Mouse (Mus musculus): ENCODE measurements around the gene Hist1h2ab. TPM values are rescaled to one million over a fixed set of nuclear protein-coding genes. Genes with fewer than 3 reads are reported as not detected.
"Not testable (repeated sequence)": the region's sequence is repeated elsewhere in the genome, so short reads cannot be mapped to it uniquely, and the experiment has no call there.

Hist1h2ab gene
- total RNA-seq (2021) (1 to 10 TPM; 4.4 to 6.7 TPM), polyA plus RNA-seq (2012; rRNA removed) (0.51 TPM in 1 of 2 replicates, not detected in the other)
- long read RNA-seq: 0 reads

GRCm38 (mm10) chr13:23750839-23751477, at the start of gene Hist1h2ab:
Hist1h2ab (plus strand) TSS chr13:23751126.
- H3K36me3 ChIP-seq (ENCODE audit: control insufficient read depth, insufficient read depth, low read length); H3K4me1 ChIP-seq (ENCODE audit: control insufficient read depth, insufficient read depth, low read length); intact Hi-C loops (cut with DNase I); H3K27me3 ChIP-seq (ENCODE audit: control insufficient read depth, insufficient read depth, low read length); H3K79me2 ChIP-seq (replicated peaks; ENCODE audit: control insufficient read depth, insufficient read depth, low read length): not testable (repeated sequence)
- Histone ChIP-seq H3K27ac (peak within 1 kb of the TSS; percentile 62), H3K9ac (ENCODE audit: low read depth, low read length) (peak within 1 kb of the TSS; percentile 67), H3K4me3 (peak within 1 kb of the TSS; percentile 48)
- peak; percentile 58 to 66 for DNase-seq
- WGBS: 5% methylated on average over 31 of the region's 47 CpGs
- TF ChIP-seq CTCF (IDR thresholded peaks at IDR 0.05) (peak; percentile 22), POLR2A (IDR thresholded peaks at IDR 0.05; ENCODE audit: insufficient read depth, low read depth, low read length) (peak; percentile 55; the same call in 1 of the 2 replicates)

- no peak for DNase-seq
Measured at GRCm38 (mm10) chr13:23702220-23702619, 48.7 kb upstream of the Hist1h2ab start.

GRCm38 (mm10) chr13:23702801-23703200, 48.1 kb upstream of the Hist1h2ab start:
- H3K4me3 ChIP-seq; H3K36me3 ChIP-seq (ENCODE audit: control insufficient read depth, insufficient read depth, low read length); intact Hi-C loops (cut with DNase I); H3K4me1 ChIP-seq (ENCODE audit: control insufficient read depth, insufficient read depth, low read length); H3K27ac ChIP-seq; H3K79me2 ChIP-seq (replicated peaks; ENCODE audit: control insufficient read depth, insufficient read depth, low read length); H3K27me3 ChIP-seq (ENCODE audit: control insufficient read depth, insufficient read depth, low read length); DNase-seq; H3K9ac ChIP-seq (ENCODE audit: low read depth, low read length): not testable (repeated sequence)
- WGBS: 55% methylated on average over 2 of the region's 2 CpGs

More at GRCm38 (mm10) chr13:23702220-23702619, 48.7 kb upstream of the Hist1h2ab start:
- WGBS: 74% methylated on average over 4 of the region's 4 CpGs
- no peak for TF ChIP-seq EP300 (IDR thresholded peaks at IDR 0.05; ENCODE audit: insufficient read depth, low read depth, low read length)
- TF ChIP-seq POLR2A (IDR thresholded peaks at IDR 0.05; ENCODE audit: insufficient read depth, low read depth, low read length): no peak
- TF ChIP-seq CTCF (IDR thresholded peaks at IDR 0.05): no peak
- H3K36me3 ChIP-seq (ENCODE audit: control insufficient read depth, insufficient read depth, low read length): no peaks in the 10 kb centered on the region; the same call in 1 of the 2 replicates
- H3K79me2 ChIP-seq (replicated peaks; ENCODE audit: control insufficient read depth, insufficient read depth, low read length): no peaks in the 10 kb centered on the region
- intact Hi-C loops (cut with DNase I): no loop called here
- no peak overlapping the region for H3K4me3 ChIP-seq
- no peak overlapping the region for H3K9ac ChIP-seq (ENCODE audit: low read depth, low read length)
- H3K27ac ChIP-seq: no peak overlapping the region
- peaks cover 2% of the 10 kb centered on the region; the same call in 1 of the 2 replicates for H3K4me1 ChIP-seq (ENCODE audit: control insufficient read depth, insufficient read depth, low read length)
- no peaks in the 10 kb centered on the region for H3K27me3 ChIP-seq (ENCODE audit: control insufficient read depth, insufficient read depth, low read length)

GRCm38 (mm10) chr13:23705751-23706356, 45.1 kb upstream of the Hist1h2ab start:
- TF ChIP-seq POLR2A (IDR thresholded peaks at IDR 0.05; ENCODE audit: insufficient read depth, low read depth, low read length) (no peak), EP300 (IDR thresholded peaks at IDR 0.05; ENCODE audit: insufficient read depth, low read depth, low read length) (no peak), CTCF (IDR thresholded peaks at IDR 0.05) (no peak)
- no peak overlapping the region for H3K27ac ChIP-seq
- H3K36me3 ChIP-seq (ENCODE audit: control insufficient read depth, insufficient read depth, low read length): no peaks in the 10 kb centered on the region; the same call in 1 of the 2 replicates
- H3K4me1 ChIP-seq (ENCODE audit: control insufficient read depth, insufficient read depth, low read length): peaks cover 3% of the 10 kb centered on the region
- intact Hi-C loops (cut with DNase I): no loop called here
- no peaks in the 10 kb centered on the region for H3K79me2 ChIP-seq (replicated peaks; ENCODE audit: control insufficient read depth, insufficient read depth, low read length)
- H3K4me3 ChIP-seq: no peak overlapping the region
- H3K27me3 ChIP-seq (ENCODE audit: control insufficient read depth, insufficient read depth, low read length): no peaks in the 10 kb centered on the region
- H3K9ac ChIP-seq (ENCODE audit: low read depth, low read length): no peak overlapping the region
- no peak for DNase-seq
- WGBS: 88% methylated on average over 7 of the region's 7 CpGs

- Histone ChIP-seq H3K27ac (no peak overlapping the region), H3K4me1 (ENCODE audit: control insufficient read depth, insufficient read depth, low read length) (peaks cover 2% of the 10 kb centered on the region), H3K4me3 (no peak overlapping the region), H3K9ac (ENCODE audit: low read depth, low read length) (no peak overlapping the region), H3K27me3 (ENCODE audit: control insufficient read depth, insufficient read depth, low read length) (no peaks in the 10 kb centered on the region), H3K79me2 (replicated peaks; ENCODE audit: control insufficient read depth, insufficient read depth, low read length) (no peaks in the 10 kb centered on the region), H3K36me3 (ENCODE audit: control insufficient read depth, insufficient read depth, low read length) (no peaks in the 10 kb centered on the region; the same call in 1 of the 2 replicates)
- peak in 1 of 2 experiments; percentile 2 for DNase-seq
- no peak for TF ChIP-seq POLR2A (IDR thresholded peaks at IDR 0.05; ENCODE audit: insufficient read depth, low read depth, low read length)
- no peak for TF ChIP-seq CTCF (IDR thresholded peaks at IDR 0.05)
- TF ChIP-seq EP300 (IDR thresholded peaks at IDR 0.05; ENCODE audit: insufficient read depth, low read depth, low read length): no peak
- intact Hi-C loops (cut with DNase I): no loop called here
- WGBS: 95% methylated on average over 12 of the region's 12 CpGs
Measured at GRCm38 (mm10) chr13:23706771-23707170, 44.2 kb upstream of the Hist1h2ab start.

- no peak for DNase-seq
- Histone ChIP-seq H3K9ac (ENCODE audit: low read depth, low read length) (no peak overlapping the region), H3K27ac (peak overlapping the region; percentile 24; the same call in 1 of the 2 replicates), H3K4me1 (ENCODE audit: control insufficient read depth, insufficient read depth, low read length) (peaks cover 2% of the 10 kb centered on the region), H3K79me2 (replicated peaks; ENCODE audit: control insufficient read depth, insufficient read depth, low read length) (no peaks in the 10 kb centered on the region), H3K36me3 (ENCODE audit: control insufficient read depth, insufficient read depth, low read length) (no peaks in the 10 kb centered on the region; the same call in 1 of the 2 replicates), H3K27me3 (ENCODE audit: control insufficient read depth, insufficient read depth, low read length) (no peaks in the 10 kb centered on the region), H3K4me3 (no peak overlapping the region)
- WGBS: 79% methylated on average over 4 of the region's 4 CpGs
- no peak for TF ChIP-seq EP300 (IDR thresholded peaks at IDR 0.05; ENCODE audit: insufficient read depth, low read depth, low read length)
- TF ChIP-seq POLR2A (IDR thresholded peaks at IDR 0.05; ENCODE audit: insufficient read depth, low read depth, low read length): no peak
- TF ChIP-seq CTCF (IDR thresholded peaks at IDR 0.05): no peak
- intact Hi-C loops (cut with DNase I): no loop called here
Measured at GRCm38 (mm10) chr13:23708041-23708440, 42.9 kb upstream of the Hist1h2ab start.

Measured in heart, adult 2 months (tissue).